Mouse (Mus musculus): ENCODE data around the gene Gm20431. TPM values are rescaled to one million over a fixed set of nuclear protein-coding genes. Genes with fewer than 3 reads are reported as not detected.

Gm20431 gene
- polyA plus RNA-seq, 1 experiment from 2014 or later: 5.2 TPM

DNA sequence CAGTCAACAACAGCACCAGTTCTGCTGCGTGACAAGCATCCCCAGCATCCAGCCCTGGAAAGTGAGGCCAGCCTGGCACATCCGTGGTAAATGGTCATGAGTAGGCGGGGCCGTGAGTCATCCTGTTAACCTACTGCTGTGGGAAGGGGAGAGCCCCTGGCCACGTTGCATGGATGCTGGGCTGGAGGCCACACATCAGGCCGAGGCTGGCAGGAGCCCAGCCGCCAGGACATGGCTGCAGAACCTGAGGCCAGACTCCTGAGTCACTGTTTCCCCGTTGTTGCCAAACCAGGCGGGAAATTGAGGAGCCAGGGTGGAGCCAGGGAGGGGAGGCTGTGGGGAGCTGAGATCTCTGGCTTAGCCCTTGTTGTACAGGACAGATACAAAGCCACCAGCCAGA, 86.5 kb downstream of the Gm20431 start:
- no peaks in the 10 kb centered on the region for H3K27me3 ChIP-seq (ENCODE audit: control insufficient read depth, insufficient read depth, low read length)
- ATAC-seq (replicated peaks; ENCODE audit: insufficient number of reproducible peaks, low FRiP score, low TSS enrichment, low read depth) (no peak), DNase-seq (ENCODE audit: low spot score) (no peak)
- H3K27ac ChIP-seq (replicated peaks; ENCODE audit: low read depth, low read length): no peak overlapping the region
- H3K9ac ChIP-seq (replicated peaks; ENCODE audit: low read length): peak overlapping the region; percentile 3; the same call in 1 of the 2 replicates
- H3K4me3 ChIP-seq (ENCODE audit: low read depth, low read length): no peak overlapping the region
- H3K4me2 ChIP-seq (ENCODE audit: low read depth, low read length): no peak overlapping the region
- no peaks in the 10 kb centered on the region for H3K9me3 ChIP-seq (replicated peaks; ENCODE audit: control insufficient read depth, low read length)
- 67% methylated on average over 9 of the region's 9 CpGs for WGBS
- H3K36me3 ChIP-seq (replicated peaks; ENCODE audit: control insufficient read depth, insufficient read depth, low read depth, low read length): no peaks in the 10 kb centered on the region
- H3K4me1 ChIP-seq (ENCODE audit: control insufficient read depth, insufficient read depth, low read length): no peaks in the 10 kb centered on the region

DNA sequence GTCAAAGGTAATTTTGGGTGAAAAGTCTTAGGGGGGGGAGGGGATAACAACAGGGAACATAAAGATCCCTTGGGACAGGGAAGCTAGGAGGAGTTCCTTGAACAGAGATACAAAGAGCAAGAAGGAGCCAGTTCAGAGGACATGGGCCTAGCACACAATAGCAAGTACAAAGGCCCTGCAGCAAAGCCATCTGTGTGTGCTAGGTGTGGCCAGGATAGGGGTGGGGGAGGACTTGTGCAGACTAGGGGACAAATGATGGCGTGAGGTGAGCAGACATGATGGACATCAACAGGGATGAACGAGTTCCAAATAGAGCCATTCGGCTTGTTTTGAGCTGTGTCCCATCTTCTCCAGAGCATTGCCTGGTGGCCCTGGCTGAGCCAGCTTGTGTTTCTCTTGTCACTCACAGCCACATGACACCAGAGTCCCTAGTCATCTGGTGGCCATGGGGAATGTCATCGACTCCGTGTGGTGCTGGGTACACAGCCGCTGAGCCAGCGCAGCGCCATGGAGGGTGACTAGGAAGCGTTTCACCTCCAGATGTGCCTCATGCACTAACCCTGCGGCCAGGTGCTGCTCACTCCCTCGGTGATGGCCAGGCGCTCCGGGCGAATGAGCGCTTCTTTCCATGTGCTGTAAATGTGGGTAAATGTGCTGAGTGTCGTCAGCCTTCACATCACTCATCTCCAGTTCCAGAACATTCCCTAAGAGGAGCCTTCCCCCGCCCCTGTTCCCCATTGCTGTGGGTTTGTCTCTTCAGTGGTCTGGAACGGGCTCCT, 89.7 kb downstream of the Gm20431 start:
- no peak for DNase-seq (ENCODE audit: low spot score)
- 88% methylated on average over 18 of the region's 18 CpGs for WGBS
- Histone ChIP-seq H3K4me1 (ENCODE audit: control insufficient read depth, insufficient read depth, low read length) (no peaks in the 10 kb centered on the region), H3K36me3 (replicated peaks; ENCODE audit: control insufficient read depth, insufficient read depth, low read depth, low read length) (no peaks in the 10 kb centered on the region), H3K27me3 (ENCODE audit: control insufficient read depth, insufficient read depth, low read length) (no peaks in the 10 kb centered on the region), H3K27ac (replicated peaks; ENCODE audit: low read depth, low read length) (0 out of 2 replicates have a peak overlapping the region, but pooled peaks have one; percentile 0), H3K9ac (replicated peaks; ENCODE audit: low read length) (no peak overlapping the region), H3K4me3 (ENCODE audit: low read depth, low read length) (no peak overlapping the region), H3K4me2 (ENCODE audit: low read depth, low read length) (no peak overlapping the region), H3K9me3 (replicated peaks; ENCODE audit: control insufficient read depth, low read length) (no peaks in the 10 kb centered on the region)
- ATAC-seq (replicated peaks; ENCODE audit: insufficient number of reproducible peaks, low FRiP score, low TSS enrichment, low read depth): no peak

GRCm38 (mm10) chr2:167570815-167571214, 90.5 kb downstream of the Gm20431 start:
- Histone ChIP-seq H3K9ac (replicated peaks; ENCODE audit: low read length) (no peak overlapping the region), H3K4me1 (ENCODE audit: control insufficient read depth, insufficient read depth, low read length) (no peaks in the 10 kb centered on the region), H3K9me3 (replicated peaks; ENCODE audit: control insufficient read depth, low read length) (no peaks in the 10 kb centered on the region), H3K4me3 (ENCODE audit: low read depth, low read length) (no peak overlapping the region), H3K27me3 (ENCODE audit: control insufficient read depth, insufficient read depth, low read length) (no peaks in the 10 kb centered on the region), H3K4me2 (ENCODE audit: low read depth, low read length) (no peak overlapping the region), H3K36me3 (replicated peaks; ENCODE audit: control insufficient read depth, insufficient read depth, low read depth, low read length) (no peaks in the 10 kb centered on the region), H3K27ac (replicated peaks; ENCODE audit: low read depth, low read length) (no peak overlapping the region)
- no peak for DNase-seq (ENCODE audit: low spot score)
- no peak for ATAC-seq (replicated peaks; ENCODE audit: insufficient number of reproducible peaks, low FRiP score, low TSS enrichment, low read depth)
- WGBS: 91% methylated on average over 6 of the region's 6 CpGs

DNA sequence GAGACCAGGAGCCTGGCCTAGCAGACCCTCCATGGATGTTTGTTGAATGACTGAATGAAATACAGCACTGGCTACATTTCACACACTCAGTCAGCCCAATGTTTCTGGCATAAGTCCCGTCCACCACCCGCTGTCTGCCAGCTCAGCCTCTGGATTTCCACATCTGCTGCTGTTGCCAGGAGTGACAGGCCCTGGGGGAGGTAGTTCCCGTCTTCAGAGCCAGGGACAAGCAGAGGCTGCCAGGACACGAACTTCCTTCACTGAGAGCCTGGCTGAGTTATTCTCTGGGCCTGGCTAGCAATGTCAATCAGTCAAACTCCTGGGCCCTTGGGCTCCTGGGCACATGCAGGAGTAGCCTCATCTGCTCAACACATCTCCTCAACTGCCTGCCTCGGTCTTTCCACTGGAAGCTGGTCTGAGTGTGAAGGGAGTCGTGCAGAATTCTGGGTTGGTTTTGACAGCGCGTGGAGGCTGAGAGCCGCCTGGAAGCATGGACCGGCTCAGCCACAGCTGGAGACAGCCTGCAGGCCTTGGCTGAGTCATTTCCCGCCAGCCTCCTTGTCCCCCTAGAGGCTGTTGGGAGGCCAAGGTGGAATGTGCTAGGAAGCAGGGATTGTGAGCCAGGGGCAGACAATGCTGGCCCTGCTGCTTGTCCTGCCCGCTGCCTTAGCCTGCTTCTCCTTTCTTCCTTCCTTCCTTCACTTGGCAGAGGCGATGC, 91.2 kb downstream of the Gm20431 start:
- Histone ChIP-seq H3K4me1 (ENCODE audit: control insufficient read depth, insufficient read depth, low read length) (peaks cover 2% of the 10 kb centered on the region; the same call in 1 of the 2 replicates), H3K36me3 (replicated peaks; ENCODE audit: control insufficient read depth, insufficient read depth, low read depth, low read length) (no peaks in the 10 kb centered on the region), H3K27ac (replicated peaks; ENCODE audit: low read depth, low read length) (no peak overlapping the region), H3K9me3 (replicated peaks; ENCODE audit: control insufficient read depth, low read length) (no peaks in the 10 kb centered on the region), H3K9ac (replicated peaks; ENCODE audit: low read length) (no peak overlapping the region), H3K4me3 (ENCODE audit: low read depth, low read length) (no peak overlapping the region), H3K4me2 (ENCODE audit: low read depth, low read length) (no peak overlapping the region), H3K27me3 (ENCODE audit: control insufficient read depth, insufficient read depth, low read length) (no peaks in the 10 kb centered on the region)
- no peak for DNase-seq (ENCODE audit: low spot score)
- WGBS: 58% methylated on average over 13 of the region's 13 CpGs
- ATAC-seq (replicated peaks; ENCODE audit: insufficient number of reproducible peaks, low FRiP score, low TSS enrichment, low read depth): no peak

DNA sequence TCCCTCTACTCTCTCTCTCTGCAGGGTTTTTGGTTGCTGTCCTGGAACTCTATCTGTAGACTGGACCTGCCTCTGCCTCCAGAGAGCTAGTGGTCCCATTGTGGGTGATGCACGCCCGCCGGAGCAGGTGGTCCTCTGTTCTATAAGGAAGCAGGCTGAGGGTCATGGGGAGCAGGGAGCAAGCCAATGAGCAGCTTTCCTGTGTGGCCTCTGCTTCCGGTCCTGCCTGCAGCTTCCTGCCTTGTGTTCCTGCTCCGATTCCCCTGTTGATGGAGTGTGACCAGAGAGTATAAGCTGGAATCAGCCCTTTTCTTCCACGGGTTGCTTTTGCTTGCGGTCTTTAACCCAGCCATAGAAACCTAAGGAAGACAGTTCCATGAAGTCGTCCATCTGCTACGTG, 93.2 kb downstream of the Gm20431 start:
- ATAC-seq (replicated peaks; ENCODE audit: insufficient number of reproducible peaks, low FRiP score, low TSS enrichment, low read depth) (no peak), DNase-seq (ENCODE audit: low spot score) (no peak)
- 72% methylated on average over 9 of the region's 9 CpGs for WGBS
- no peaks in the 10 kb centered on the region for H3K9me3 ChIP-seq (replicated peaks; ENCODE audit: control insufficient read depth, low read length)
- H3K27ac ChIP-seq (replicated peaks; ENCODE audit: low read depth, low read length): 0 out of 2 replicates have a peak overlapping the region, but pooled peaks have one; percentile 20
- no peak overlapping the region for H3K9ac ChIP-seq (replicated peaks; ENCODE audit: low read length)
- no peak overlapping the region for H3K4me3 ChIP-seq (ENCODE audit: low read depth, low read length)
- H3K4me1 ChIP-seq (ENCODE audit: control insufficient read depth, insufficient read depth, low read length): peaks cover 15% of the 10 kb centered on the region
- H3K36me3 ChIP-seq (replicated peaks; ENCODE audit: control insufficient read depth, insufficient read depth, low read depth, low read length): no peaks in the 10 kb centered on the region
- H3K4me2 ChIP-seq (ENCODE audit: low read depth, low read length): no peak overlapping the region
- no peaks in the 10 kb centered on the region for H3K27me3 ChIP-seq (ENCODE audit: control insufficient read depth, insufficient read depth, low read length)

GRCm38 (mm10) chr2:167565682-167566081, 95.6 kb downstream of the Gm20431 start:
- Histone ChIP-seq H3K4me3 (ENCODE audit: low read depth, low read length) (no peak overlapping the region), H3K4me1 (ENCODE audit: control insufficient read depth, insufficient read depth, low read length) (peaks cover 23% of the 10 kb centered on the region), H3K9me3 (replicated peaks; ENCODE audit: control insufficient read depth, low read length) (no peaks in the 10 kb centered on the region), H3K9ac (replicated peaks; ENCODE audit: low read length) (peak overlapping the region; percentile 26), H3K27me3 (ENCODE audit: control insufficient read depth, insufficient read depth, low read length) (no peaks in the 10 kb centered on the region), H3K27ac (replicated peaks; ENCODE audit: low read depth, low read length) (peak overlapping the region; percentile 85), H3K36me3 (replicated peaks; ENCODE audit: control insufficient read depth, insufficient read depth, low read depth, low read length) (no peaks in the 10 kb centered on the region), H3K4me2 (ENCODE audit: low read depth, low read length) (no peak overlapping the region)
- 7% methylated on average over 19 of the region's 19 CpGs for WGBS
- ATAC-seq (replicated peaks; ENCODE audit: insufficient number of reproducible peaks, low FRiP score, low TSS enrichment, low read depth) (peak; percentile 64), DNase-seq (ENCODE audit: low spot score) (peak; percentile 90)

- DNase-seq (ENCODE audit: low spot score) (no peak), ATAC-seq (replicated peaks; ENCODE audit: insufficient number of reproducible peaks, low FRiP score, low TSS enrichment, low read depth) (no peak)
- Histone ChIP-seq H3K4me2 (ENCODE audit: low read depth, low read length) (no peak overlapping the region), H3K27ac (replicated peaks; ENCODE audit: low read depth, low read length) (peak overlapping the region; percentile 85), H3K27me3 (ENCODE audit: control insufficient read depth, insufficient read depth, low read length) (no peaks in the 10 kb centered on the region), H3K4me1 (ENCODE audit: control insufficient read depth, insufficient read depth, low read length) (peaks cover 23% of the 10 kb centered on the region), H3K36me3 (replicated peaks; ENCODE audit: control insufficient read depth, insufficient read depth, low read depth, low read length) (no peaks in the 10 kb centered on the region), H3K9ac (replicated peaks; ENCODE audit: low read length) (no peak overlapping the region; the same call in 1 of the 2 replicates), H3K4me3 (ENCODE audit: low read depth, low read length) (no peak overlapping the region), H3K9me3 (replicated peaks; ENCODE audit: control insufficient read depth, low read length) (no peaks in the 10 kb centered on the region)
- WGBS: 49% methylated on average over 3 of the region's 3 CpGs
Measured at GRCm38 (mm10) chr2:167565312-167565656, 96.0 kb downstream of the Gm20431 start.

All from embryonic facial prominence, embryonic 11.5 days (tissue).